Mouse (Mus musculus) liver, embryonic 14.5 days (tissue): ENCODE results near the gene Hoxa13. TPM values are rescaled to one million over a fixed set of nuclear protein-coding genes. Genes with fewer than 3 reads are reported as not detected.

Source experiments
- ATAC-seq: fragments of 200-750 bp; cut with Nextera tagmentation; 2 replicates; pipeline ENCODE4 v1.8.0; 2017; ENCODE audit warnings: moderate number of reproducible peaks, mild to moderate bottlenecking, moderate library complexity; ENCODE audit not compliant: insufficient read depth
- DNase-seq, 3 experiments: peaks; one replicate each; pipeline ENCODE4 v3.0.0-alpha.2; 2012 to 2013; ENCODE audit warnings: low read depth in 3 of 3, low spot score in 3 of 3
- H3K27ac ChIP-seq: fragments of 300-500 bp; sonication (generic); 2 replicates; pipeline ENCODE4 v1.5.1; 2014; ENCODE audit warnings: moderate library complexity, mild to moderate bottlenecking, control low read depth, inconsistent platforms
- H3K27me3 ChIP-seq: fragments of 300-500 bp; sonication (generic); 2 replicates; pipeline ENCODE4 v1.6.1; 2014; ENCODE audit warnings: mild to moderate bottlenecking, low read length, moderate library complexity; ENCODE audit not compliant: control insufficient read depth, insufficient read depth
- H3K36me3 ChIP-seq: fragments of 300-500 bp; sonication (generic); replicated peaks from 2 replicates; pipeline ENCODE4 v1.6.1; 2014; ENCODE audit warnings: low read depth; ENCODE audit not compliant: control insufficient read depth, insufficient read depth
- H3K4me1 ChIP-seq, 2 experiments: fragments of 200-500 bp in 1 of 2; fragments of 300-500 bp in 1 of 2; sonication (generic) in 1 of 2; replicated peaks; 2 replicates each; pipeline ENCODE4 v1.6.1; 2012 to 2014; ENCODE audit warnings: antibody characterized with exemption in 1 of 2, inconsistent platforms in 1 of 2, low read length in 1 of 2; ENCODE audit not compliant: control insufficient read depth in 2 of 2, insufficient read depth in 2 of 2
- H3K4me2 ChIP-seq: fragments of 300-500 bp; sonication (generic); 2 replicates; pipeline ENCODE4 v1.6.1; 2014; ENCODE audit warnings: low read depth, mild to moderate bottlenecking, control low read depth, moderate library complexity
- H3K4me3 ChIP-seq, 2 experiments: fragments of 200-500 bp in 1 of 2; fragments of 300-500 bp in 1 of 2; sonication (generic) in 1 of 2; 2 replicates each; pipeline ENCODE4 v1.5.1; 2012 to 2014; ENCODE audit warnings: low read depth in 2 of 2, low read length in 2 of 2, mild to moderate bottlenecking in 2 of 2, control low read depth in 1 of 2, inconsistent platforms in 1 of 2, moderate library complexity in 1 of 2; ENCODE audit not compliant: insufficient read depth in 1 of 2
- H3K9ac ChIP-seq: fragments of 300-500 bp; sonication (generic); replicated peaks from 2 replicates; pipeline ENCODE4 v1.6.1; 2014; ENCODE audit warnings: mild to moderate bottlenecking, control low read depth, moderate library complexity
- H3K9me3 ChIP-seq: fragments of 300-500 bp; sonication (generic); 2 replicates; pipeline ENCODE4 v1.6.1; 2016; ENCODE audit warnings: low read length, mixed read lengths; ENCODE audit not compliant: control insufficient read depth
- CTCF ChIP-seq: IDR thresholded peaks from 2 replicates; pipeline ENCODE4 v1.5.1; 2016; ENCODE audit warnings: antibody characterized with exemption, low read depth, control low read depth
- EP300 ChIP-seq: IDR thresholded peaks from 2 replicates; pipeline ENCODE4 v1.6.1; 2016; ENCODE audit warnings: antibody characterized with exemption, low read depth
- WGBS: fragments of 180-500 bp; shearing (Covaris S2); extraction: QIAGEN DNeasy Blood & Tissue Kit; methylation state at CpG from one replicate; pipeline ENCODE4 v1.1.7; 2014; ENCODE audit not compliant: insufficient replicate concordance; 5-methylcytosine and 5-hydroxymethylcytosine counted together
- polyA plus RNA-seq, 2 experiments: library from polyadenylated mRNA; depleted of rRNA in 1 of 2; stranded (reverse) in 1 of 2; unstranded in 1 of 2; fragments of >200 nt; fragmentation: Nextera tagmentation in 1 of 2; extraction: Ambion mirVana in 1 of 2; gene quantifications; 2 replicates each; pipeline versions ENCODE4 v1.2.1 to v1.2.3; 2012 to 2014

Gene Hoxa13
- polyA plus RNA-seq, 2 experiments: 0.02 TPM; not detected in 1

- H3K9ac ChIP-seq: no peak overlapping the region
- H3K36me3 ChIP-seq: no peaks in the 10 kb centered on the region
- peak; percentile 31 to 35 (median 32) for DNase-seq
- no peak overlapping the region for H3K4me2 ChIP-seq
- no peak for ATAC-seq
- no peak overlapping the region for H3K27ac ChIP-seq
- WGBS: under 1% methylated on average over 6 of the region's 6 CpGs
- H3K27me3 ChIP-seq: peaks cover 93% of the 10 kb centered on the region
- no peak for TF ChIP-seq EP300
- peak; percentile 57 for TF ChIP-seq CTCF
- H3K4me1 ChIP-seq: no peaks in the 10 kb centered on the region
- H3K4me3 ChIP-seq: no peak overlapping the region
- no peaks in the 10 kb centered on the region for H3K9me3 ChIP-seq
Observed at GRCm38 (mm10) chr6:52256956-52257355, 3.7 kb downstream of the Hoxa13 start.

DNA sequence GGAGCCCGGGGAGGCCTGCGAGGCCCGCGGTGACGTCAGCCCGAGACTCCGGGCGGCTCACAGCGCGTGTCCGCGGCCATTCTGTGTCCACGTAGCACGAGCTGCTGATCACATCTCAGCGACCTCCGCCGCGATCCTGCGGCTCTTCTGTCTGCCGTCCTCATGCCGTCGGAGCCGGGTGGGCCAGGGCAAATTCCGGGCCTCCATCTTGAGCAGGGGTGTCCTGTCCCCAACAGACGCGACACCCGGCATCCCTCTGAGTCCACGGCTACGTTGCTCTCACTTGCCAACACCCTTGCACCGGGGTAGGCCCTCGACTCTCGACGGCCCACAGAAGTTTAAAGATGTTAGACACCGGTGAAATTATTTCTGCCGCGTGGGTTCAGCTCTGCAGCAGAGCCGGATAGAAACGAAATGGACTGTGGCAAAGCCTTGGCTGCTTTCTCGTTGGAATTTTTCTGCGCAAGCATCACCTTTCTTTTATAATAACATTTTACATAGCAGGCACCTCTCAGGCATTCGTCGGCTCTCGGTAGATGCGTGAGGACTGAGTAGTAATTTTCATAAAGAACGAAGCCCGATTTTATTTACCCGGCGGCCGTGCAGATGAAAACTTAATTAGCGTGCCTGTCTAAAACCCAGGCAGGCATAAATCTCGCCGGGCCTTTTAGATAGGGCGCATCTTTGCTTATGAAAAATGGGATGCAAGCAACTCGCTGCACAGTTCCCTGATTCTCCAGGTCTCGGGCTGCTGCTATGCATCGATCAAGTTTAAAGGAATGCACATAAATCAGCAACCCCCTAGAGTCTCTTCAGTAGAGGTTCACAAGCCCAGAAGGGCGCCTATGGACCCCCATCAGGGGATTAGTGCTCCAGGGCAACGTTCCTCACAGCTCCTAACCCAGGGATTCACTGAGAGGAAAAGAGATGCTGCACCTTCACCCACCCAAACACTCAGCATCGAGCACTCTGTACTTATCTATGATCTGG, 6.9 kb downstream of the Hoxa13 start:
- Histone ChIP-seq H3K36me3 (no peaks in the 10 kb centered on the region), H3K27me3 (peaks cover 91% of the 10 kb centered on the region), H3K4me2 (no peak overlapping the region), H3K4me1 (no peaks in the 10 kb centered on the region), H3K27ac (no peak overlapping the region), H3K4me3 (no peak overlapping the region), H3K9me3 (no peaks in the 10 kb centered on the region), H3K9ac (no peak overlapping the region)
- WGBS: 2% methylated on average over 59 of the region's 59 CpGs
- ATAC-seq (no peak), DNase-seq (no peak)
- TF ChIP-seq CTCF (no peak), EP300 (no peak)

GRCm38 (mm10) chr6:52252775-52253376, 7.8 kb downstream of the Hoxa13 start:
- H3K4me3 ChIP-seq: no peak overlapping the region
- H3K27ac ChIP-seq: no peak overlapping the region
- TF ChIP-seq CTCF (no peak), EP300 (no peak)
- no peak overlapping the region for H3K4me2 ChIP-seq
- no peaks in the 10 kb centered on the region for H3K36me3 ChIP-seq
- no peak overlapping the region for H3K9ac ChIP-seq
- H3K4me1 ChIP-seq: no peaks in the 10 kb centered on the region
- WGBS: under 1% methylated on average over 35 of the region's 35 CpGs
- H3K27me3 ChIP-seq: peaks cover 91% of the 10 kb centered on the region
- no peaks in the 10 kb centered on the region for H3K9me3 ChIP-seq
- no peak for DNase-seq
- no peak for ATAC-seq

DNA sequence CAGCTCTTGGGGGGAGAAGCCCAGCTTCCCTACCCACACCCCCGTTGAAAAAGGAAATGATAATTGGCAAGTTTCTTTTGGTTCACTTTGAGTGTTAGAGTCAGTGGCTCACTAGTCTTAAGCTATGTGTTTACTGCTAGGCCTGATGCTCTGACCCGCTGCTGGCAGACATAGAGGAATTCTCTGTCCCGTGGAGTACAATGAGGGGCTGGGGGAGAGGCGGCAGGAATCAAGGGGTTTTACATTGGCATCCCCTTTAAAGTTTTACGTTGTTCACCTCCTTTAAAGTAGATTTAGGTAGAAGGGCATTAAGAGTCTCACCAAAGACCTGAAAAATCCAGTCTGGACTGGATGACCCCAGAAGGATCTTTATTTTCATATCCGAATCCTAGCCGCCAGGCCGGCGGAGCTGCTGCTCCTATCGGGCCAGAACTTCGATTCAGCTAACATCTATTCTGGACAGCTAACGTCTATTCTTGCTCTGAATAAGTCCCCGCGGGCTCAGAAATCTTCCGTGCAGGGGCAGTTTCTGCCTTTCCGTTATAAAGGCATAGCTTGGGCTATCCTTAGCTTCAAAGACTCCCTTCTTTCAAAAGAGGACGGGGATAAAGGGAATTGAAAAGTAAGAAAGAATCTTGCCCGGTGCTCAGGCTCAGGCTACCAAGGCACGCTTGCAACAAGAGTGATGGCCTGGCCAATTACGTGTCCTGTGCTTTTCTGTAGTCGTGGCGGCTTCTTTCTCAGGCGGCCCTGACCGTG, 8.5 kb downstream of the Hoxa13 start:
- WGBS: 2% methylated on average over 24 of the region's 24 CpGs
- Histone ChIP-seq H3K4me2 (no peak overlapping the region), H3K9ac (no peak overlapping the region), H3K4me1 (no peaks in the 10 kb centered on the region), H3K4me3 (no peak overlapping the region), H3K27me3 (peaks cover 92% of the 10 kb centered on the region), H3K27ac (no peak overlapping the region), H3K9me3 (no peaks in the 10 kb centered on the region), H3K36me3 (no peaks in the 10 kb centered on the region)
- no peak for DNase-seq
- no peak for TF ChIP-seq CTCF
- TF ChIP-seq EP300: no peak
- ATAC-seq: no peak
